Mouse (Mus musculus): ENCODE data around the gene Lrba. TPM values are rescaled to one million over a fixed set of nuclear protein-coding genes. Genes with fewer than 3 reads are reported as not detected.

Lrba gene
- total and polyA plus RNA-seq, 3 experiments = 12.3 to 22.6 (median 13.8) TPM

DNA sequence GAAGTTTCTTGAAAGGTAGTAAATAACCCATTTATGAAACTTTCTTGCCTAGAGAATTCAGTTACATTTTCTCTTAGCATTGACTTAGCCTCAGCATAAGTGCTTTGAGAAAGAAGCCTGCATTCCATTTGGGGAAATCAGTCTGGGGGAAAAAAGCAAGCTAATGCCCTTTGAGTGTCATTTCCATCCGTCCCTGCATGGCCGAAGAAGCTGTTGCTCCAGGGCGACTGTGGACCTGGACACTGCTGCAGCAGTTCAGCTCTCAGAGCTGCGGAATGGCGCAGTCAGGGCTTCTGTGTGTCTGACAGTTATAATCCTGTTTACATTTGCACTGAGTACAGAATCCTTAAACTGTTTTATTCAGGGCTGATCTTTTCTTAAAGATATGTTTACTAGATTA lies 327.7 kb downstream of the Lrba start:
- dilution Hi-C loops (cut with MboI; ENCODE audit: extremely low pct_ligation_motif_present, extremely low pct_unique_long_range_greater_than_20kb, low sequenced_read_pairs) = no loop called here

DNA sequence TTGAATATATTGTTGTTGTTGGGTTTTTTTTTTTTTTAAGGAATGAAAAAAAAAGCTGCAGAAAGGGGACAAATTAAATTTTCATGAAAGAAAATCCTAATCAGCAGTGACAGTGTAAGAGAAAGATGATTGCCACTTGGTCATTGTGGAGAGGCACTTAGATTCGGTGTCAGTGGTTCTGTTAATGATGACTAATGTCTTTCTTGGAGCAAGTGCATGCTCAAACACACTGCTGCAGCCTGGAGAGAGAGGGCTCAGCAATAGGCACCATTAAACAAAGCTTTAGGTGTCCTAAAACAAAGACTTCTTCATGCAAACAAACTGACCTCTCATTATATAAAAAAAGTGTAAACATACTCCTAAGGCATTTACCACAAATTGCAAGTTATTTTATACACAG lies 334.5 kb downstream of the Lrba start:
- no peak for TF ChIP-seq POLR2A (IDR thresholded peaks at IDR 0.05; ENCODE audit: low read depth, low read length)
- in situ Hi-C loops (cut with MboI; ENCODE audit: low pct_ligation_motif_present, low pct_unique_long_range_greater_than_20kb, low sequenced_read_pairs) (no loop called here), dilution Hi-C loops (cut with MboI; ENCODE audit: extremely low pct_ligation_motif_present, extremely low pct_unique_long_range_greater_than_20kb, low sequenced_read_pairs) (no loop called here)
- peaks cover 0 to 9% of the 10 kb centered on the region in 2 experiments; a peak in 2 of 4 replicates for H3K4me1 ChIP-seq (ENCODE audit: control insufficient read depth in 1 of 2, insufficient read depth in 2 of 2)
- H3K9ac ChIP-seq (ENCODE audit: insufficient read depth, low read depth) = no peak overlapping the region
- H3K27ac ChIP-seq (ENCODE audit: insufficient read depth, low read depth) = no peak overlapping the region
- no peaks in the 10 kb centered on the region for H3K36me3 ChIP-seq (replicated peaks in 1 of 2; ENCODE audit: control insufficient read depth in 1 of 2, insufficient read depth in 1 of 2, low read length in 1 of 2)
- no peak overlapping the region for H3K4me3 ChIP-seq (replicated peaks in 1 of 3; ENCODE audit: low read depth in 2 of 3, low read length in 2 of 3, poor library complexity in 1 of 3)
- no peak for DNase-seq (ENCODE audit: extremely low read depth)
- H3K79me2 ChIP-seq (replicated peaks; ENCODE audit: control insufficient read depth, extremely low read depth, insufficient read depth, poor library complexity, severe bottlenecking) = no peaks in the 10 kb centered on the region
- no peaks in the 10 kb centered on the region for H3K27me3 ChIP-seq (replicated peaks)
- no peak overlapping the region for H3K4me2 ChIP-seq (ENCODE audit: insufficient read depth, low read depth, poor library complexity, severe bottlenecking)
- no peaks in the 10 kb centered on the region for H3K9me3 ChIP-seq (replicated peaks; ENCODE audit: low read length)

More for the DNA sequence above, 327.7 kb downstream of the Lrba start:
- in situ Hi-C loops (cut with MboI; ENCODE audit: low pct_ligation_motif_present, low pct_unique_long_range_greater_than_20kb, low sequenced_read_pairs) = no loop called here
- Histone ChIP-seq H3K79me2 (replicated peaks; ENCODE audit: control insufficient read depth, extremely low read depth, insufficient read depth, poor library complexity, severe bottlenecking) (no peaks in the 10 kb centered on the region), H3K27me3 (replicated peaks) (no peaks in the 10 kb centered on the region), H3K36me3 (replicated peaks in 1 of 2; ENCODE audit: control insufficient read depth in 1 of 2, insufficient read depth in 1 of 2, low read length in 1 of 2) (peaks cover 4 to 8% of the 10 kb centered on the region in 2 experiments), H3K4me2 (ENCODE audit: insufficient read depth, low read depth, poor library complexity, severe bottlenecking) (no peak overlapping the region), H3K4me3 (replicated peaks in 1 of 3; ENCODE audit: low read depth in 2 of 3, low read length in 2 of 3, poor library complexity in 1 of 3) (no peak overlapping the region), H3K4me1 (ENCODE audit: control insufficient read depth in 1 of 2, insufficient read depth in 2 of 2) (peaks cover 0 to 8% of the 10 kb centered on the region in 2 experiments; a peak in 2 of 4 replicates), H3K9me3 (replicated peaks; ENCODE audit: low read length) (no peaks in the 10 kb centered on the region), H3K9ac (ENCODE audit: insufficient read depth, low read depth) (no peak overlapping the region), H3K27ac (ENCODE audit: insufficient read depth, low read depth) (no peak overlapping the region)
- TF ChIP-seq EP300 (IDR thresholded peaks at IDR 0.05; ENCODE audit: low read length) = no peak
- no peak for DNase-seq (ENCODE audit: extremely low read depth)

DNA sequence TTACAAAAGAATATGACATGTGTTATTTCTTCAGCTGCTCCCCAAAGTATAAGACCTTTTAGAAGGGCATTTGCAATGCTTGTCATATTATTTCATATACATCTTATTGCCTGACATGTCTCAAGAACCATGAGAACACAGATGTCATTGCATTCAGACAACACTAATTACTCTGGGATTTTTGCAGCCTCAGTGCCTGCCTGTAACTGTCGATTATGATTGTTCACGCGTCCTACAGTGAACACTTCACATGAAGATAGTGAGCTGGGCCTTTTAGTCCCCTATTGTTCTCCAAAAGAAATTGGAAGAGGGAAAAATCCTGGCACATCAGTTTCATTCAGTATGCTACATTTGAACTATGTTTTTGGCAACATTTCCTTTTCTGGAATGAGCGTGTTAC lies 335.2 kb downstream of the Lrba start:
- H3K36me3 ChIP-seq (replicated peaks in 1 of 2; ENCODE audit: control insufficient read depth in 1 of 2, insufficient read depth in 1 of 2, low read length in 1 of 2) = no peaks in the 10 kb centered on the region
- dilution Hi-C loops (cut with MboI; ENCODE audit: extremely low pct_ligation_motif_present, extremely low pct_unique_long_range_greater_than_20kb, low sequenced_read_pairs) (no loop called here), in situ Hi-C loops (cut with MboI; ENCODE audit: low pct_ligation_motif_present, low pct_unique_long_range_greater_than_20kb, low sequenced_read_pairs) (no loop called here)
- no peak for DNase-seq (ENCODE audit: extremely low read depth)
- no peaks in the 10 kb centered on the region for H3K27me3 ChIP-seq (replicated peaks)
- H3K9me3 ChIP-seq (replicated peaks; ENCODE audit: low read length) = no peaks in the 10 kb centered on the region
- H3K27ac ChIP-seq (ENCODE audit: insufficient read depth, low read depth) = no peak overlapping the region
- no peak overlapping the region for H3K4me2 ChIP-seq (ENCODE audit: insufficient read depth, low read depth, poor library complexity, severe bottlenecking)
- H3K4me1 ChIP-seq (ENCODE audit: control insufficient read depth in 1 of 2, insufficient read depth in 2 of 2) = peaks cover 0 to 9% of the 10 kb centered on the region in 2 experiments; a peak in 2 of 4 replicates
- no peak overlapping the region for H3K9ac ChIP-seq (ENCODE audit: insufficient read depth, low read depth)
- no peak for TF ChIP-seq TBP (conservative IDR thresholded peaks at IDR 0.05; ENCODE audit: low read depth, low read length)
- TF ChIP-seq E2F4 (IDR thresholded peaks at IDR 0.05; ENCODE audit: insufficient replicate concordance, low read depth, low read length) = no peak
- no peak for TF ChIP-seq ZMIZ1 (IDR thresholded peaks at IDR 0.05; ENCODE audit: low read depth, low read length)
- TF ChIP-seq GABPA (IDR thresholded peaks at IDR 0.05; ENCODE audit: insufficient replicate concordance, low read depth, low read length) = no peak
- TF ChIP-seq RAD21 (IDR thresholded peaks at IDR 0.05; ENCODE audit: low read depth, low read length) = no peak
- no peak for TF ChIP-seq NRF1 (IDR thresholded peaks at IDR 0.05; ENCODE audit: low read depth, low read length)
- TF ChIP-seq MEF2A (IDR thresholded peaks at IDR 0.05; ENCODE audit: borderline replicate concordance, low read depth, low read length) = no peak
- H3K4me3 ChIP-seq (replicated peaks in 1 of 3; ENCODE audit: low read depth in 2 of 3, low read length in 2 of 3, poor library complexity in 1 of 3) = no peak overlapping the region
- H3K79me2 ChIP-seq (replicated peaks; ENCODE audit: control insufficient read depth, extremely low read depth, insufficient read depth, poor library complexity, severe bottlenecking) = no peaks in the 10 kb centered on the region

Data from CH12.LX (cell line).